Mouse (Mus musculus): ENCODE data around the gene Naip5.
"Not testable (repeated sequence)": the region's sequence is repeated elsewhere in the genome, so short reads cannot be mapped to it uniquely, and the experiment has no call there.

Naip5 gene

DNA sequence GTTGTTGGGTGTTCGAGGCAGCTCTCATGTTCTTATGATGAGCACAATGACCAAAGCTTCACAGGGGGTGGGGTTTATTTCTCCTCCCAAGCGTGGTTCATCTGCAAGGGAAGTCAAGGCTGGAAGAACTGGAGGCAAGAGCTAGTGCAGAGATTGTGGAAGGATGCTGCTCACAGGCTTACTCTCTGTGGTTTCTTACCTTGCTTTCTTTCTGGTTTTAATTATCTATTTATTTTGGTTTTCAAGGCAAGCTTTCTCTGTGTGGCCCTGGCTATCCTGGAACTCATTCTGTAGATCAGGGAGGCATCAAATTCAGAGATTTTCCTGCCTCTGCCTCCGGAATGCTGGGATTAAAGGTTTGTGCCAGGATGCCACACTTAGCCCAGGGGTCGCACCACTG is at the start of gene Naip5:
Gene Naip5 (minus strand): TSS at position 101 of the 400 bp plus-strand sequence.
- DNase-seq (ENCODE audit: low spot score in 2 of 2), result not testable (repeated sequence)

DNA sequence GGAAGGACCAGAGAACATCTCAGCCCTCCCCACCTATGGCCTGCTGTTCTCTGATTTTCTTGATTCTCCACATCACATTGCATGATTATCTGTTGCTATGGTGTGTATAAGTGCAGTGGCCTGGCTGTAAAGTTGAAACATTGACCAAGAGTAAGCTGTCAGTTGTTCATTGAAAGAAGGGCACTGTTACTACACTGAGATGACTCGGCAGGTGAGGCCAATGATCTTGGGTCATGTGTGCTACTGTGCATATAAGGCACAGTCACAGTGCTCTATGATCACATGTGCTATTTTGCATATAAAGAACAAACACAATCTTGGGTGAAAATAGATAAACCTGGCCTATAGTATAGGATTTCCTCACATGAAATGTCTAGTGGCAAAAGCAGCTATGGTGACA is 38.5 kb upstream of the Naip5 start:
- DNase-seq (ENCODE audit: low spot score in 2 of 2), result no peak

DNA sequence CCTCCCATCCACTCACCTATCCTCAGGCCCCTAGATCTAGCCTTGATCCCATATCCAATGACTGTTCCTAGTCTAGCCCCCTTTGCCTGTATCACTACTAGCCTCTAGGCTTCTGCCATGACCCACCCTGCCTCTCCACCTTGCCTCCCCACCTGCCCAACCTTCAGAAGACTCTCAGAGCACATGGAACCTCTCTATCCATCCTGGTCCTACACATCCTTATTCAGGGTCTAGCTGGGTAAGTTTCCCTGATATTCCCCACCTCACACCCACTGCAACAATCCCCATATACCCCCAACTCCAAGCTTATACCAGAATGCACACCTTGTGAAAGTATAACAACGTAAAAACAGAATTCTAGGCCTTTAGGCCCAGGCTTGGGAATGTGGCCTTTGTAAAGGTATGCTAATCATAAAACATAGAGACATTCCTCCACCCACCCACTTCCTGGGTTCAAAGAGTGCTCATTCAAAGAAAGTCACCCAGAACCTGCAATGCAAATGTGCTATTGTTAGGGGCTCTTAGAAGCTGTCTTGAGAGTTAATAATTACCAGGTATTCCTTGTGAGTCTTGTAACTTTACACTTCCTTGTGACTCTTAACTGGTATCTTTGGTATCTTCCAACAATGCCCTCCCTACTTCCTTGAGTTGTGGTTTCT is 25.5 kb upstream of the Naip5 start:
- DNase-seq (ENCODE audit: low spot score in 2 of 2), result not testable (repeated sequence)

DNA sequence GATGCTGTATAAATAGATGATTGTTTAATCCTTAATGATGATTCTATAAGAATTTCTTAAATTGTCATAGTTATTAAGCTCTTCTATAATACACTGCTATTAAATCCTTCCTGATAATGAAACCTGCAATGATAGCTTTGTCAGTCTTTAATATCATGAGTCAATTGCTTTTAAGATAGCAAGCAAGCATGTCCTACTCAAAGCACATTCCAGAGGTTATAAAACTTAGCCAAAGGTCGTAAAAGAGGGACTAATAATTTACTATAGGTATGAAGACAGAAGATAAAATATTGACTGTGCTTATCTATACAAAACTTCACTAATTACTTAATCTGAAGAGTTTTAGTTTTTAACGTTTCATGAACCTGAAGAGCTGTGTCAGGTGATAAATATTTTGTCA is 10.9 kb upstream of the Naip5 start:
- not testable (repeated sequence) for DNase-seq (ENCODE audit: low spot score in 2 of 2)

DNA sequence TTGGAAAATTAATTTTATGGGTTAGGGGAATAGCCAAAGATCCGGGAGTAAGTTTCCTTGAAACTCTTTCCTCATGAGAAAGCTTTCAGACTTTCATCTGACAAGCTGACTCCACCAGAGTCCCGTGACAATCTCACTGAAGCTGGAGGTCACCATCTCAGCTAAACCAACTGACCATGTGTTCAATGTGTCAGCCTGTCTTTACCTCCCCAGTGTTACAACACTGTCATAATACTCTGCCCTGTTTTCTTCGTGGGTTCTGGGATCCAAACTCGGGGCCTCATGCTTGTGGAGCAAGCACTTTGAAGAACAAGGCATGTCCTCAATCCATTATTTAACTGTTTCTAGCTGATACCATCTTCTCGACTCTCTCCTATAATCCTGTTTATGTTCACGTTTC is 9.8 kb upstream of the Naip5 start:
- DNase-seq (ENCODE audit: low spot score in 2 of 2), result not testable (repeated sequence)

DNA sequence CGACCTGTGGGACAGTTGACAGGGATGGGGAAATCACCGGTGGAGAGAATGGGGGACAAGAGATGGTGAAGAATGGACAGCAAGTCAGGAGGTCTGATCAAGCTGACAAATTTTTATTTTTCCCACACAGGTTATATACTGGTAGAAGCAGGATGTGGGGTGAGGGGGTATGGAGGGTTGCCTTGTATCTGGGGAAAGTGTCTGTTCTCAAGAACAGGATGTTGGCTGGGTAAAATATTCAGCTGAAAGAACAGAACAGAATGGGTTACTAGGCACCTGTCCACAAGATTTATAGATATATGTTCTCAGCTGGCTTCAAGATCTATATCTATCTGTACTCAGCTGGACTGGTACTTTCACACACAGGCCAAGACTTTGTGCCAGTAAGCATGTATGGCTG is 5.8 kb upstream of the Naip5 start:
- not testable (repeated sequence) for DNase-seq (ENCODE audit: low spot score in 2 of 2)

DNA sequence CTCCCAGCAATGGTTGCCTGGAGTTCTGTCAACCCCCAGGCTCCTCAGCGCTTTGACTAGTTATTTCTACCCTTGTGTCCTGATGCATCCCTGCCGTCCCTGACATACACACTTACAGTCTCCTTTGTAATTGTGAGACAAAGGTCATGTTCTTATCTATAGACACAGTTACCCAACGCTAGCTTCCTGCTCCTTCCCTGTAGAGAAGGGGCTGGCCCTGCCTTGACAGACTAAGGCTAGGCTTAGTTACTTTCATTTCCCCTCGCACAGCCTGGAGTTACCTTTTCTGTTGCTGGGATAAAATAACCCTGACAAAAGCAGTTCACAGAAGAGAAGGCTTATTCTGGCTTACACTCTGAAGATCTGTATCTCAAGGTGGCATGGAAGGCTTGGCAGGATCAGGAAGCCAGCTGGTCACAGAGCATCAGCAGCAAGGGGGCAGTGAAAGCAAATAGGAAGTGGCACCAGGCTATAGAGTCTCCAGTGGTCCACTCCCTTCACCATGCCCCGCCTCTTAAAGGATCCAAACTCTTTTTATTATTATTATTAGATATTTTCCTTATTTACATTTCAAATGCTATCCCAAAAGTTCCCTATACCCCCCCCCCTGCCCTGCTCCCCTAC is 885 bp upstream of the Naip5 start:
- DNase-seq (ENCODE audit: low spot score in 2 of 2), result not testable (repeated sequence)

DNA sequence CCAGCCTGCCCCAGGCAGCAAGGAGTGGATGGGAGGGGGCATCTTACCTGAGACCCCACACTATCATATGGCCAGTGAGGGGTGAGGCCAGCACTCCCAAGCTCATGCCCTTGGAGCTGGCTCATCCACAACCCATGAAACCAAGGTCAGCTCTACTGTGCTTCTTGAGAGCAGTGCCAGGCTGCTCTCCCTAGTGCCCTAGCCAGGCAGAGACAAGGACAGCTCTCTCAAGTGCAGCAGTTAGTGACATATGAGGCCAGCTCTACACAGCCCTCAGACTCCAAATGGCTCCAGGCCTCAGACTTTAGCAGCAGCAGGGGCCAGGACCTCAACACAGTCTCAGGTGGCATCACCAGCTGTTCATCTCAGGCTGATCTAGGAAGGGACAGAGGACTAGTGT is 2.4 kb downstream of the Naip5 start:
- DNase-seq (ENCODE audit: low spot score in 2 of 2), result no peak

DNA sequence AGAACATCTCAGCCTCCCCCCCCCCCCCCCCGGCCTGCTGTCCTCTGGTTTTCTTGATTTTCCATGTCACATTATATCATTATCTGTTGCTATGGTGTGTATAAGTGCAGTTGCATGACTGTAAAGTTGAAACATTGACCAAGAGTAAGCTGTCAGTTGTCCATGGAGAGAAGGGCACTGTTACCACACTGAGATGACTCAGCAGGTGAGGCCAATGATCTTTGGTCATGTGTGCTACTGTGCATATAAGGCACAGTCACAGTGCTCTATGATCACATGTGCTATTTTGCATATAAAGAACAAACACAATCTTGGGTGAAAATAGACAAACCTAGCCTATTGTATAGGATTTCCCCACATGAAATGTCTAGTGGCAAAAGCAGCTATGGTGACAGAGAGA is 32.4 kb downstream of the Naip5 start:
- DNase-seq (ENCODE audit: low spot score in 2 of 2), result not testable (repeated sequence)

DNA sequence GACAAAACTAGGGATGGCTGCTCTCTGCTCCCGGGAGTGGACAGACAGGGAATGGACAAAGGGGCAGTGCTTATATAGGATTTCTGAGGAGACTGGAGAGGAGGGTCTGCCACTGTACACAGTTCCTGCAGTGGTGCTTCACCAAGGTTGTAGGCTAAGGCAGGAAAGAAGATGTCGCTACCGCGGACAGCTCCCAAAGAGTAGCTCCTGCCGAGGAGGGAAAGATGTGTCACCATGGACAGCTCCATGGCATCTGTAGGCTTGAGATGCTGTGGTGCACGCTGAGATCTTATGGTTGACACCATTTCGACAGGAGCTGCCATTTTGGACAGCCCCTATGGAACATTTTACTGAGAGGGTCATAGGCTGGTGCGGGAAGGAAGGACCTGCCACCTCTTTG is 35.6 kb downstream of the Naip5 start:
- DNase-seq (ENCODE audit: low spot score in 2 of 2), result no peak

DNA sequence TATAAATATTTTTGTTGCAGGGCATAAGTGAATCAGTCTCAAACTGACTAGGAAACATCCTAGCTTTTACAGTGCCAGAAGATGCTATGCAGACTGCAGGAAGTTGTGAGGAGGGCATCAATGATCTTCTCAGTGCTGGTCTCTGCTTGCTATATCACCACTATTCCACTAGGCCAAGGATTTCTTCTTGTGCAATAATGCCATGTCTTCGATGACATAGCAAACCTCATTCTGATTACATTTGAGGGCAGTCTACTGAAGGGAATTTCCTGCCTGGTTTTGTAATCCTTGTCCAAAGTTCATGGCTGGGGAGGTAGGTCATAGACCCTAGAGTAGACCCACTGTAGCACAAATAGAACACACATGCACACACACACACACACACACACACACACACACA is 42.8 kb downstream of the Naip5 start:
- no peak for DNase-seq (ENCODE audit: low spot score in 2 of 2)

DNA sequence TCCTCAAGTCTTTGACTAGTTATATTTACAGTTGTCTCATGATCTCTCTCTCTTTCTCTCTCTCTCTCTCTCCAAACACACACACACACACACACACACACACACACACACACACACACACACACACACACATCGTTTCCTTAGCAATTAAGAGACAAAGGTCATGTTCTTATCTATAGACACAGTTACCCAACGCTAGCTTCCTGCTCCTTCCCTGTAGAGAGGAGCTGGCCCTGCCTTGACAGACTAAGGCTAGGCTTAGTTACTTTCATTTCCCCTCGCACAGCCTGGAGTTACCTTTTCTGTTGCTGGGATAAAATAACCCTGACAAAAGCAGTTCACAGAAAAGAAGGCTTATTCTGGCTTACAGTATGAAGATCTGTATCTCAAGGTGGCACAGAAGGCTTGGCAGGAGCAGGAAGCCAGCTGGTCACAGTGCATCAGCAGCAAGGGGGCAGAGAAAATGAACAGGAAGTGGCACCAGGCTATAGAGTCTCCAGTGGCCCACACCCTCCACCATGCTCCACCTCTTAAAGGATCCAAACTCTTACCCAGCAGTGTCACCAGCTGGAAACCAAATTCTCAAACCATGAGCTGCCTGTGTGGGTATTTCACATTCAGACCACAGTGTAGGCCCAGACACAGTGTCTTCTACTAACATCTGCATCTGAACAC is 44.3 kb downstream of the Naip5 start, which contains the start of gene Naip2:
Gene Naip2 (minus strand): TSS at position 434 of the 675 bp plus-strand sequence.
- DNase-seq (ENCODE audit: low spot score in 2 of 2), result not testable (repeated sequence)

DNA sequence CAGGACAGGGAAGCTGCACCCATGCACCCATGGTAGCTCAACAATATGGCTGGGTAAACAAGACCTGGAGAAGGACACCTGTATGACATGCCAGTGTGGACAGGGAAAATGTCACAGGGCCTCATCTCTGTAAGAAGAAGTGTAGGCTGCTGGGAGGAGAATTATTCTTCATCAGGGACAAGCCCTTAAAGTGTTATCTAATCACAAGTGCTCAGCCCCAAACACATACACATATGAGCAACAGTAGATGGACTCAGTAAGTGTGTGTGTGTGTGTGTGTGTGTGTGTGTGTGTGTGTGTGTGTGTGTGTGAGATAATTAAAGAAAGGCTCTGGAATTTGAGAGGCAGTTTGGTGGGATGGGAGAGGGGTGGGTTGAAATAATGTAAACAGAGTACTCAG is 45.3 kb downstream of the Naip5 start:
- no peak for DNase-seq (ENCODE audit: low spot score in 2 of 2)

DNA sequence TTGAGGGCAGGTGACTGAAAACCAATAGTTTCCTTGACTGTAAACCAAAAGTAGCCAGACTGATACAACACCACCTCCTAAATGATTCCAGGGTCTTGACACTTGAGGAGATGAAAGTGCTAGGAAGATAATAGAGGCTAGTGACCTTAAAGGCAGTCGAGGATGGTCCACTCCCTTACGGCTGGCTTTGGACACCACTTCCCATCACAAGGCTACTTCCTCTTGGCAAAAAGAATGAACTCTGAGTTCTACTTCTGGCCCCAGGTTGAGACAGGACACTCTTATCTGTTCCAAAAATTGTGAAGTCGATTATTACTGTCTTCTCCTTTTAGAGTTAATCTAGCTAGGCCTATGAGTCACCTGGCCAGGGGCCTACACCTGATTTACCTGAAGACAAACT is 50.7 kb downstream of the Naip5 start:
- no peak for DNase-seq (ENCODE audit: low spot score in 2 of 2)

DNA sequence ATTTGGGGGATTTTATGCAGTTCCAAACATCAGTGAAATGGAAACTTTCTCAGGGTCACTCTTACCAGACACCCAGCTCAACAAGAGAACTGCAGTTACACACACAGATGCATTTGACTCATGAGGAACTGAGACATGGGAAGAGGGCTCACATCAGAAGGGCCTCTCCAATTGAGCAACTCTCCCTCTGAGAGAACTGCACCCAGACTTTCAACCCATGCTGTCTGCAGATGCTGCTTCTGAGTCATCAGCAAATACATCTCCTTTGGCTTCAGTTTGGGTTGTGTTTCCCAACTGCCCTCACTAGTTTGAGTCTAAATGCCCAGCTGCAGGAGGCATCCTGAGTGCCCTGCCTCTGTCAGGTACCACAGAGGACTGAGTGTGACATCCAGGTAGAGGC is 63.0 kb downstream of the Naip5 start:
- DNase-seq (ENCODE audit: low spot score in 2 of 2), result not testable (repeated sequence)

DNA sequence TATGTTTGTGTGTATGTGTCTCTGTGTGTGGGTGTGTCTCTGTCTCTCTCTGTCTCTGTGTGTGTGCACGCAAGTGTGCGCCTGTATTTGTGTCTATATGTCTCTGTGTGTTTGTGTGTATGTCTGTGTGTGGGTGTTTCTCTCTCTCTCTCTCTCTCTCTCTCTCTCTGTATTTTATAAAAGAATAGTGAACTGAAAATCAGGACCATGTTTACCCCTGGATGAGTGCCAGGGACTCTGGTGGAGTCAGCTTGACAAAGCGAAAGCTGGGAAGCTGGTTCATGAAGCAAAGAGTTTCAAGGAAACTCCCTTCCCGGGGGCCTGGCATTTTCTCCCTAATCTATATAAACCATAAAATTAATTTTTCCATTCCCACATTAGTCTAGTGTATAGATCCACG is 71.8 kb downstream of the Naip5 start:
- DNase-seq (ENCODE audit: low spot score in 2 of 2), result not testable (repeated sequence)

DNA sequence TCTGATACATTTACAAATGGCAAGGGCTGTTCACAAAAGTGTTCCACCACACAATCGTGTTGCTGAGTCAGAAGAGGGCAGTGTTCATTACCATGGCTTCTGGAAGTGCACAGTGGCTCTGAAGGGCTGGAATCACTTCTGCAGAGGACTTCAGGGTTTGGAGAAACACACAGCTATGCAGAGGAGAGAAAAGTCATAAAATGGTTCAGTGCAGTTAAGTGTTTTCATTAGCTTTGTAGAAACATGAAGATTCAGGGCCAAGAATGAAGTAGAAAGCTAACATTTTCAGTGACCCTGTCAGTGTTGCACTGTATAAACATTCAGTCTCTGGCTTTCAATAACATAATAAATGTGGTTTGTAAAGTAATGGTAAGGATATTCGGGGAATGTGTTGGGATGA is 79.7 kb downstream of the Naip5 start:
- DNase-seq (ENCODE audit: low spot score in 2 of 2), result not testable (repeated sequence)

DNA sequence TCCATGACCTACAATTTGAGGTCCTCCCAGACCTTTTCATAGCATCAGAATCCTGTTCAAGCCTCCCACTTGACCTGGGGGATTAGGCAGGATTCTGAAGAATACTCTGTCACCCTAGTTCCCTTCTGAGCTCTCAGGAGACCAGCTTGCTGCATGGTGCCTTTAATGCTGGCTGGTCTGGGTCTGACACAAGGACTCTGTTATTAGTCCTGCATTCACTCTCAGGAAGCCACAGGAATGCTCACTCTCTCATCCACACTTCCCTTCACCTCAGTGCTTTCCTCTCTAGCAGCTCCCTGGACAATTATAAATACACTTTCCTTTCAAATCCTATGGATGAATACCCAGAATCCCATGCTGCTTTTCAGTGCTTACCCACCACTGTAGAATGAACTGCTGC is 83.7 kb downstream of the Naip5 start:
- not testable (repeated sequence) for DNase-seq (ENCODE audit: low spot score in 2 of 2)

Measured in frontal cortex, postnatal 14 days (tissue).